Mouse (Mus musculus): ENCODE results near the gene Ablim2. TPM values are rescaled to one million over a fixed set of nuclear protein-coding genes. Genes with fewer than 3 reads are reported as not detected.
A peak's percentile ranks its signal among the peaks of the same experiment; 100 is the strongest.

The Ablim2 gene
- polyA plus RNA-seq, 1 experiment from 2014 or later = 2.0 TPM

DNA sequence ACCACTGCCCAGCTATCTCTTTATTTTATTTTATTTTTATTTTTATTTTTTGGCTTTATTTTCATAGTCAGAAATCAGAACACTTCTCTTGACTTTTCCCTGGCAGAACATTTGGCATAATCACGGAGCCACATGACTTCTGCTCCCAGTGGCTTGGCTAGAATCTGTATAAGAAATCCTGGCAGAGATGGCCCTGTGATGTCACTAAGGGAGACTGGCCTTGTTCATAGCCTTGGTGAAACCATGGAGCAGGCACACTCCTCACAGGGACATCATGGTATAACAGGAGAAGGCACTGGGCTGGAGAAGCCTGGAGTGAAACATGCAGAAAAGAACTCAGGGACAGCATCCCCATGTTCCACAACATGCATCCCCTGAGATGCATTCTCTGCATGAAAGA, 7.7 kb upstream of the Ablim2 start:
- H3K27me3 ChIP-seq (replicated peaks; ENCODE audit: control insufficient read depth, insufficient read depth, low read length) = no peaks in the 10 kb centered on the region
- no peak overlapping the region for H3K4me3 ChIP-seq (ENCODE audit: low read depth, low read length)
- H3K9ac ChIP-seq (ENCODE audit: low read depth, low read length) = no peak overlapping the region
- ATAC-seq = no peak
- WGBS = 83% methylated on average over 1 of the region's 1 CpGs
- H3K4me1 ChIP-seq (replicated peaks; ENCODE audit: control insufficient read depth, insufficient read depth, low read length) = no peaks in the 10 kb centered on the region; the same call in 1 of the 2 replicates
- H3K36me3 ChIP-seq (ENCODE audit: control insufficient read depth, insufficient read depth) = no peaks in the 10 kb centered on the region
- TF ChIP-seq CTCF (IDR thresholded peaks at IDR 0.05; ENCODE audit: low read depth) = no peak
- H3K27ac ChIP-seq (ENCODE audit: low read depth, low read length) = no peak overlapping the region
- no peak overlapping the region for H3K4me2 ChIP-seq (replicated peaks; ENCODE audit: low read depth)
- no peaks in the 10 kb centered on the region for H3K9me3 ChIP-seq (ENCODE audit: control insufficient read depth)

DNA sequence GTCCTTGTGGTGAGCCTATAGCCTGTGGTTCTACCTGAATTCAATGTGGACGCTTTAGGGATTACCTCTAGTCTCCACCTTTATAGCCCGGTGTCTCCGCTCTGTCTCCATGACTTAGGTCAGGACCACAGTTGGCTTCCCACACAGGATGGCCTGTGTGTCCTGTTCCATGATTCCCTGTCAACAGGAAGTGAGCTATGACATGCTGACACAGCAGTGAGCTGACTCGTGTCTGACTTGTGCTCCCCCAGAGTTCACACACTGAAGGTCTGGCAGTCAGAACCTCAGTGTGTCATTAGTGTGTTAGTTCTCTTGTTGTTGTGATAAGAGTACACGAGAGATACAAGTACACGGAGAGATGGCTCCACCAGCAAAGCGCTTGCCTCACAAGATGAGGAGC, 6.7 kb upstream of the Ablim2 start:
- TF ChIP-seq CTCF (IDR thresholded peaks at IDR 0.05; ENCODE audit: low read depth) = no peak
- Histone ChIP-seq H3K27me3 (replicated peaks; ENCODE audit: control insufficient read depth, insufficient read depth, low read length) (no peaks in the 10 kb centered on the region), H3K9me3 (ENCODE audit: control insufficient read depth) (no peaks in the 10 kb centered on the region), H3K36me3 (ENCODE audit: control insufficient read depth, insufficient read depth) (no peaks in the 10 kb centered on the region), H3K27ac (ENCODE audit: low read depth, low read length) (no peak overlapping the region), H3K4me3 (ENCODE audit: low read depth, low read length) (no peak overlapping the region), H3K4me1 (replicated peaks; ENCODE audit: control insufficient read depth, insufficient read depth, low read length) (no peaks in the 10 kb centered on the region; the same call in 1 of the 2 replicates), H3K4me2 (replicated peaks; ENCODE audit: low read depth) (no peak overlapping the region), H3K9ac (ENCODE audit: low read depth, low read length) (no peak overlapping the region)
- no peak for ATAC-seq
- WGBS = 73% methylated on average over 7 of the region's 7 CpGs

DNA sequence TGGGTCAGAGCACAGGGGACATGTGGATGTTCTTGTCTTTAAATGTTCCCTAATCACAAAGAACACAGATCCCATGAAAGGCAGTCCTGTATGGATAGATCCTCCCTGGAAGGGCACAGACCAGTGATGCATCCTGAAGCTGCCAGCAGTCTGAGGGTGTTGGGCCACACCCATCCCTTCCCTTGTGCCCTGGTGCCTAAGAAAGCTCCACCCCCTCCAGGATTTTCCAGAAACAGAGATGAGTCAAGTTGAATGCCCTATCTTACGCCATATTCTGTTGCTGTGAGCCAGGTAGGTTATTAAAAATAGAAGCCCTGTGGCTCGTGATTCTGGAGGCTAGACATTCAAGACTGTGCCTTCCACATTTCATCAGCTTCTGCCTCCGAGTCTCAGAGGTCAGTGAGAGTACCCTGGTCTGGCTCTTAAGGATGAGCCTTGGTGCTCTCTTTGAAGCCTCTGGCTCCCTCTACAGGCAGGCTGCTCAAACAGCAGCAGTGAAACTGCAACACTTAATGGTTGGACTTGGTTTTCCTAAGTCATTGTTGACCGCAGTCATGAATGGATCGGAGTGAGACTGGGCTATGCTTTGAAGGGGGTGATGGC, 2.4 kb upstream of the Ablim2 start:
- peak; percentile 96 for TF ChIP-seq CTCF (IDR thresholded peaks at IDR 0.05; ENCODE audit: low read depth)
- no peak overlapping the region for H3K27ac ChIP-seq (ENCODE audit: low read depth, low read length)
- H3K4me1 ChIP-seq (replicated peaks; ENCODE audit: control insufficient read depth, insufficient read depth, low read length) = no peaks in the 10 kb centered on the region; the same call in 1 of the 2 replicates
- H3K4me2 ChIP-seq (replicated peaks; ENCODE audit: low read depth) = no peak overlapping the region
- no peak overlapping the region for H3K4me3 ChIP-seq (ENCODE audit: low read depth, low read length)
- H3K27me3 ChIP-seq (replicated peaks; ENCODE audit: control insufficient read depth, insufficient read depth, low read length) = peaks cover 22% of the 10 kb centered on the region
- 26% methylated on average over 5 of the region's 5 CpGs for WGBS
- no peak for ATAC-seq
- H3K36me3 ChIP-seq (ENCODE audit: control insufficient read depth, insufficient read depth) = no peaks in the 10 kb centered on the region
- no peaks in the 10 kb centered on the region for H3K9me3 ChIP-seq (ENCODE audit: control insufficient read depth)
- H3K9ac ChIP-seq (ENCODE audit: low read depth, low read length) = no peak overlapping the region

DNA sequence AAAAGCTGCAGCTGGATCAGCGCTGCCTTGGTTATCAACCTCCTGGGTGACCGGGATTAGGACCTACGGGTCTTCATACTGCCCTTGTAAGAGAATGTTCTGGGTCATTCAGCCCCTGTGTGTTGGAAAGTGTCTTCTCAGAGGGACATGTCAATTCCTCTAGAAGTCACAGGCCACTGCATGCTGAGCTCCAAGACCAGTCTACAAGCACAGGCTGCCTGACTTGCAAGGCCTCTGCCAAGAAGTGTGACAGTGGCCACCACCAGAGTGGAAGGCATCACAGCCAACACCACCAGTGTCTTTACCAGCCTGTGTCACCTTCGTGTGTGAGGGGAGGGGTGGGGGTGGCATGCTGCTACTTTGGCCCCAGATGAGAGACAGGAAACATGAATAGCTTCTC, 1.7 kb upstream of the Ablim2 start:
- Histone ChIP-seq H3K27ac (ENCODE audit: low read depth, low read length) (no peak overlapping the region), H3K9me3 (ENCODE audit: control insufficient read depth) (no peaks in the 10 kb centered on the region), H3K36me3 (ENCODE audit: control insufficient read depth, insufficient read depth) (no peaks in the 10 kb centered on the region), H3K27me3 (replicated peaks; ENCODE audit: control insufficient read depth, insufficient read depth, low read length) (peaks cover 22% of the 10 kb centered on the region), H3K4me2 (replicated peaks; ENCODE audit: low read depth) (no peak overlapping the region), H3K4me3 (ENCODE audit: low read depth, low read length) (no peak overlapping the region), H3K9ac (ENCODE audit: low read depth, low read length) (no peak overlapping the region), H3K4me1 (replicated peaks; ENCODE audit: control insufficient read depth, insufficient read depth, low read length) (no peaks in the 10 kb centered on the region; the same call in 1 of the 2 replicates)
- 85% methylated on average over 4 of the region's 4 CpGs for WGBS
- ATAC-seq = no peak
- TF ChIP-seq CTCF (IDR thresholded peaks at IDR 0.05; ENCODE audit: low read depth) = no peak

DNA sequence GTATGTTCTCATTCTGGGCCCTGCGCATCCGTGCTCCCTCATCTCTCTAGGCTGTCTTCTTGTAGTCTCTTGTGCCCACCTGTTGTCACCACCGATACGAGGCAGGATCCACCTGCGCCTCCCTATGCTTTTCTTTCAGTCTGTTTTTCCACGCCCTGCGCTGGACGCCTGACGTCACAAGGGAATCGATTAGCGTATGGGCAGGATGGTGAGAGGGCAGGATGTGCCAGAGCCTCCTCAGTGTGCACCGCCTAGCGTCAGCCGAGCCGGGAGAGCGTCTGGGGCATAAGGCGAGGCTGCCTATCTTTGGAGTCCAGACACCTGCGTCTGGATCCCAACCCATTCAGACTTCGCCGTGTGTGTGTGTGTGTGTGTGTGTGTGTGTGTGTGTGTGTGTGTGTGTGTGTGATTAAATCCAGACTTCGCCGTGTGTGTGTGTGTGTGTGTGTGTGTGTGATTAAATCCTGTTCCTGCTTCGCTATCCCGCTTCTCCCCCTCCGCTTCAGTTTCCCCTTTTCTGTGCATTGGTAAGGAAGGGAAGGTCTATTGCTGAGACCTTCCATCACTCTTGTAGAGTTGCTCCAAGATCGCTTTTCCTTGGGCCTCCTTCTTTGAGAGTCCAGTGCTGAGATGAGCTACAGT, 562 bp upstream of the Ablim2 start:
- H3K4me1 ChIP-seq (replicated peaks; ENCODE audit: control insufficient read depth, insufficient read depth, low read length) = no peaks in the 10 kb centered on the region; the same call in 1 of the 2 replicates
- peak; percentile 46 for TF ChIP-seq CTCF (IDR thresholded peaks at IDR 0.05; ENCODE audit: low read depth)
- peak overlapping the region; percentile 59 for H3K4me3 ChIP-seq (ENCODE audit: low read depth, low read length)
- ATAC-seq = peak; percentile 73
- WGBS = 11% methylated on average over 26 of the region's 26 CpGs
- no peak overlapping the region; the same call in 1 of the 2 replicates for H3K27ac ChIP-seq (ENCODE audit: low read depth, low read length)
- peak overlapping the region; percentile 100 for H3K4me2 ChIP-seq (replicated peaks; ENCODE audit: low read depth)
- no peaks in the 10 kb centered on the region for H3K9me3 ChIP-seq (ENCODE audit: control insufficient read depth)
- peaks cover 22% of the 10 kb centered on the region for H3K27me3 ChIP-seq (replicated peaks; ENCODE audit: control insufficient read depth, insufficient read depth, low read length)
- peak overlapping the region; percentile 57; the same call in 1 of the 2 replicates for H3K9ac ChIP-seq (ENCODE audit: low read depth, low read length)
- H3K36me3 ChIP-seq (ENCODE audit: control insufficient read depth, insufficient read depth) = no peaks in the 10 kb centered on the region

DNA sequence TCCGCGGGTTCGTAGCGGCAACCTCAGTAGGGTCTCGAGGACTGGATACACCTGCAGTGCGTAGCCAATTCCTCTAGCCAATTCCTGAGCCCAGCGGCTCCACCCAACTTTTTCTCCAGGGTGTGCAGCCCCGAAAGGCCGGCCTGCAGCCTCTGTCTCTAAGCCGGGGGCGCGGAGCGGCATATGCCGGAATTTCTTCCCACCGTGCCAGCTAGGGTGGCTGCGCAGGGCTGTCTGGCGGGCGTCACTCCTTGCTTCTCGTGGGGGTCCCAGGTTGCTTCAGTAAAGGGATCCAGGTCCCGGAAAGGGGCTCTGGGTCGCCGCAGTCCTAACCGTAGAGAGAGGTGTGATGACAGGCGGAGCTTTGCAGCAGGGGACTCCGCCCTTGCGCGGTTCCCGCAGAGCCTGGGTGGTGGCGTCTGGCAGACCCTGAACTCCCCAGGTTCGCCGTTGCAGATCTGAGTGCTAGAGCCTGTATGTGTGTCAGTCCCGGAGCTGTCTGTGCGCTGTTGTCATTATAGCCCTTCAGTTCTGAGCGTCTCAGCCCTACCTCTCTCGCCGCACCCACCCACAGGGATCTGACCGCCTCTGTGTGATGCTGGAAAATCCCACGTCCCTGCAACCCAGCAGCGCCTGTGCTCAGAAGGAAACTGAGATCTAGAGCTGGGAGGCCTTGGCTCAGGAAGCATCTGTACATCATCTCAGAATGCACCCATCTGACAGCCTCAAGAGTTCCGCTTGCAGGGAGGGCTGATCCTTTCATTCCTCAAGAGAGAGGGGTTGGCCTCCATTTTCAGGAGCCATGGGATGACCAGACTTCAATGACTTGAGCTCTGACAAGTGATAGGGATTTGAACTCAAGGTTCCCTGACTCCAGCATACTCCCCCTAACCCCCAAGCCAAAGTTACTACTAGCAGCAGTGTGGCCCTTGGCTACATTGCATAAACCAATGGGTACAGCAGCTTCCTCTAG, 687 bp downstream of the Ablim2 start:
- Histone ChIP-seq H3K27me3 (replicated peaks; ENCODE audit: control insufficient read depth, insufficient read depth, low read length) (peaks cover 22% of the 10 kb centered on the region), H3K4me1 (replicated peaks; ENCODE audit: control insufficient read depth, insufficient read depth, low read length) (no peaks in the 10 kb centered on the region; the same call in 1 of the 2 replicates), H3K9ac (ENCODE audit: low read depth, low read length) (peak overlapping the region; percentile 57), H3K27ac (ENCODE audit: low read depth, low read length) (no peak overlapping the region), H3K9me3 (ENCODE audit: control insufficient read depth) (no peaks in the 10 kb centered on the region), H3K4me3 (ENCODE audit: low read depth, low read length) (peak overlapping the region; percentile 59), H3K4me2 (replicated peaks; ENCODE audit: low read depth) (peak overlapping the region; percentile 100), H3K36me3 (ENCODE audit: control insufficient read depth, insufficient read depth) (no peaks in the 10 kb centered on the region)
- TF ChIP-seq CTCF (IDR thresholded peaks at IDR 0.05; ENCODE audit: low read depth) = no peak
- 2% methylated on average over 40 of the region's 40 CpGs for WGBS
- 0 out of 2 replicates have a peak, but pooled peaks have one; percentile 7 for ATAC-seq

Measured in intestine, postnatal 0 days (tissue).